Mouse (Mus musculus): ENCODE data around the gene Abcd3. TPM values are rescaled to one million over a fixed set of nuclear protein-coding genes. Genes with fewer than 3 reads are reported as not detected.
A peak's percentile ranks its signal among the peaks of the same experiment; 100 is the strongest.

The Abcd3 gene
- polyA plus RNA-seq, 1 experiment from 2014 or later = 49.8 TPM

DNA sequence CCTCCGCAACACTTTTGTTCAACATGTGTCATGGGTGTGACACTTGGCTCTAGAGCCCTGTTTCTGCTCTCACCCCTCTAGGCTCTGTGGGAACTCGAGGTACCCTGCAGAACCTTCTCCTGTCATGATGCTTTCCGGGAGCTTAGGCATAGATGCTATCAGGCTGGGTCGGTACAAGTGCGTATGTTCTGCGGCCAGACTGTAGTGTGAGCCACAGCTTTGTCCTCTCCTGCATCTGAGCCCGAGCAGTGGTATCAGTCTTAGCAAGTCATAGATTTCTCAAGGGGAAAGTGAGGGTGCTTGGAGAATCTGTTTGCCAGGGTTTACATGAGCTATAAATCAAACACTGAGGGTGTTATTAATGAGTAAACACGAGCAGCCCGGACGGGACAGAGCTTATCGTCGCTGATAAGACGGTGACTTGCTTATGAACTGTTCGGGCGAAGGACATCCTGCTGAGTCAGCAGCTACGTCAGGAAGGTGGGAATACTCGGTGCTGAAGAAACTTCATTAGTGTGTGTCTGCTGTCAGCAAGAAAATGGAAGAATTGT, 101.9 kb downstream of the Abcd3 start:
- Histone ChIP-seq H3K4me1 (ENCODE audit: control insufficient read depth, insufficient read depth, low read length) (peaks cover 18% of the 10 kb centered on the region), H3K27me3 (ENCODE audit: control insufficient read depth, insufficient read depth, low read length) (no peaks in the 10 kb centered on the region), H3K9me3 (replicated peaks; ENCODE audit: control insufficient read depth, low read length) (no peaks in the 10 kb centered on the region), H3K4me3 (ENCODE audit: low read length) (no peak overlapping the region; the same call in 1 of the 2 replicates), H3K27ac (ENCODE audit: low read length) (no peak overlapping the region), H3K36me3 (ENCODE audit: control insufficient read depth, insufficient read depth) (no peaks in the 10 kb centered on the region), H3K9ac (ENCODE audit: low read length) (no peak overlapping the region; the same call in 1 of the 2 replicates), H3K4me2 (ENCODE audit: low read depth, low read length) (peak overlapping the region; percentile 28)
- no peak; the same call in 1 of the 2 replicates for ATAC-seq (replicated peaks; ENCODE audit: extremely low read depth, insufficient read depth, low FRiP score)
- WGBS = 16% methylated on average over 17 of the region's 17 CpGs

DNA sequence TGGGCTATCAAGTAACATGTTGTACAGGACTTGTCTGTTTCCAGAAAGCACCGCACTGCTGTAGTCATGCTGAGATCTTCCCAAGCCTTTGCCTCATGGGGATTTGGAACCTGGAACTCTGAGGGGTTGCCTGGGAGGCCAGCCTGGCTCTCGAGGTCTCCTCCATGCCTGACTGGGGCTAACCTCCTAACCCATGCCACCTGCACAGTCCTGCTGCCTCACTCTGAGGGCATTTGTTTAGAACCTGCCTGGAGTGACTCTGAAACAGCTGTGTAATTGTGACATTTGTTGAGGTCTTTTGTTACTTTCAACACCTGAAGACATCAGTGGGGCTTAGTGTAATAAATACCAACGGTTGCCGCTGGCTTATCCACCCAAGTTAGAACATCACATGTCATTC, 102.9 kb downstream of the Abcd3 start:
- Histone ChIP-seq H3K36me3 (ENCODE audit: control insufficient read depth, insufficient read depth) (no peaks in the 10 kb centered on the region), H3K27ac (ENCODE audit: low read length) (no peak overlapping the region), H3K9ac (ENCODE audit: low read length) (no peak overlapping the region), H3K4me3 (ENCODE audit: low read length) (no peak overlapping the region), H3K27me3 (ENCODE audit: control insufficient read depth, insufficient read depth, low read length) (no peaks in the 10 kb centered on the region), H3K9me3 (replicated peaks; ENCODE audit: control insufficient read depth, low read length) (no peaks in the 10 kb centered on the region), H3K4me1 (ENCODE audit: control insufficient read depth, insufficient read depth, low read length) (peaks cover 18% of the 10 kb centered on the region), H3K4me2 (ENCODE audit: low read depth, low read length) (no peak overlapping the region)
- WGBS = 66% methylated on average over 4 of the region's 4 CpGs
- ATAC-seq (replicated peaks; ENCODE audit: extremely low read depth, insufficient read depth, low FRiP score) = no peak

DNA sequence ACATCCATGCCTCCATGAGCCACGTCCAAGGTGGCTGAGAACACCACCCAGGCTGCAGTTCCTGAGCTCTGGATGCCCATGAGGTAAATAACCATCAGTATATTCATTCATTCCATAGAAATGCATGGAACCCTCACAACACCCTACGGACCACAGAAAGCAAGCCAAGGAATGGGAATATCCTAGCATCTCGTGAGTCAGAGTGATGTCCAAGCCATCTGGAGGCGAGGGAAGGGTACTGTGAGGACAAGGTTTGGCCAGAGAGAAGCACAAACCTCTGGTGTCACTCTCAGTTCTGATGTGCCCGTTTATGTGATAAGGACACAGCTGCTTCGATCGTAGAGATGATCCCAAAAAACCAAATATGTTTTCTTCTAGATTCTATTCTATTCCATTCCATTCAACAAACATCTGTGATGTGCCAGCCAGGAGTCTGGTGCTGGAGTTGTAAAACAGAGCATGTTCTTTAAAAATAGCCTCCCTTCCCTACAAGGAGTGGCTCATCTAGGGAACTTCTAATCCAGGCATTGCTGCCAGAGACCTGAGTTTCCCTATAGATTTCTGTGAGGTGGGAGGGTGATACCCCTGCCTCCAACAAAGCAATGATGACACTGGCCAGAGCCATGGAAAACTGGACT, 104.1 kb downstream of the Abcd3 start:
- Histone ChIP-seq H3K27me3 (ENCODE audit: control insufficient read depth, insufficient read depth, low read length) (no peaks in the 10 kb centered on the region), H3K36me3 (ENCODE audit: control insufficient read depth, insufficient read depth) (no peaks in the 10 kb centered on the region), H3K4me3 (ENCODE audit: low read length) (no peak overlapping the region), H3K4me2 (ENCODE audit: low read depth, low read length) (no peak overlapping the region), H3K27ac (ENCODE audit: low read length) (0 out of 2 replicates have a peak overlapping the region, but pooled peaks have one; percentile 2), H3K9ac (ENCODE audit: low read length) (no peak overlapping the region), H3K9me3 (replicated peaks; ENCODE audit: control insufficient read depth, low read length) (no peaks in the 10 kb centered on the region), H3K4me1 (ENCODE audit: control insufficient read depth, insufficient read depth, low read length) (peaks cover 24% of the 10 kb centered on the region)
- ATAC-seq (replicated peaks; ENCODE audit: extremely low read depth, insufficient read depth, low FRiP score) = no peak; the same call in 1 of the 2 replicates
- WGBS = 73% methylated on average over 7 of the region's 7 CpGs

Other genes with a start within 250 kb of the Abcd3 start
- gene 4930432M17Rik, start 144.5 kb downstream of the Abcd3 start, polyA plus RNA-seq (2015; fragmentation: Nextera tagmentation; extraction: Ambion mirVana) = not detected in 2 replicates
- 8.9 and 10.4 TPM in 2 replicates for gene F3, start 91.8 kb downstream of the Abcd3 start, polyA plus RNA-seq (2015; fragmentation: Nextera tagmentation; extraction: Ambion mirVana)
- 48.3 and 48.5 TPM in 2 replicates for gene Arhgap29, start 137.2 kb upstream of the Abcd3 start, polyA plus RNA-seq (2015; fragmentation: Nextera tagmentation; extraction: Ambion mirVana)
- gene Abca4, start 229.1 kb upstream of the Abcd3 start, polyA plus RNA-seq (2015; fragmentation: Nextera tagmentation; extraction: Ambion mirVana) = 3.4 and 3.5 TPM in 2 replicates